Mouse (Mus musculus): ENCODE measurements at regions not wholly inside any gene's neighbourhood (a gene's known extent, or its start where the extent isn't known, plus 50 kb on each side); places are given as distances from the start of the nearest gene placed in this dataset.
A peak's percentile ranks its signal among the peaks of the same experiment; 100 is the strongest.

DNA sequence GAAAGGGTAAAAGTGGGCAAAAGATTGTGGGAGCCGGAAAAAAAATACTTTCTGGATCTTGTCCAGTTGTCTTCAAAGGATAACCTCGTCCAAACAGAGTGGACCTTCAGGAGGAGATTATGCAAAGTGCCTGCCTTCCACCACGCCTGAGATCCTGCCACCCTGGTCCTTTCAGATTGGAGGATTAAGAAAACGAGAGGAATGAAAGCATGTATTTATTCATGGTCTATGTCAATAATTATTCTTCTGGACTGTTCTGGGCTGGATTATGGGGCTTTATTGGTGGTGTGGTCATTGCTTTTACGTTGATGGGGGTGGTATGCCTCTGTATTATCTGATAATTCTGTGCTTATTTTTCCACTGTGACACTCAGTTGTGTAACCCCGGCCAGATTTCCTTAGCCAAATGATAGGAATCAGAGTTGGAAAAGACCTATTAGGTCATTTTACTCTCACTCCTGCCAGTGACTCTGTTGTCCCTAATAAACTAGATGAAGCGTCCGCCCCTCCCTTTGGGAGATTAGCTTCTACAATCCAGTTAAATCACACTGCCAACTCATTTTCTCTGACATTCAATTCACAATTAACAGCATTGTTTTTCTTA, 656.3 kb downstream of the Slc22a22 start:
- DNase-seq (ENCODE audit: low spot score), result no peak

DNA sequence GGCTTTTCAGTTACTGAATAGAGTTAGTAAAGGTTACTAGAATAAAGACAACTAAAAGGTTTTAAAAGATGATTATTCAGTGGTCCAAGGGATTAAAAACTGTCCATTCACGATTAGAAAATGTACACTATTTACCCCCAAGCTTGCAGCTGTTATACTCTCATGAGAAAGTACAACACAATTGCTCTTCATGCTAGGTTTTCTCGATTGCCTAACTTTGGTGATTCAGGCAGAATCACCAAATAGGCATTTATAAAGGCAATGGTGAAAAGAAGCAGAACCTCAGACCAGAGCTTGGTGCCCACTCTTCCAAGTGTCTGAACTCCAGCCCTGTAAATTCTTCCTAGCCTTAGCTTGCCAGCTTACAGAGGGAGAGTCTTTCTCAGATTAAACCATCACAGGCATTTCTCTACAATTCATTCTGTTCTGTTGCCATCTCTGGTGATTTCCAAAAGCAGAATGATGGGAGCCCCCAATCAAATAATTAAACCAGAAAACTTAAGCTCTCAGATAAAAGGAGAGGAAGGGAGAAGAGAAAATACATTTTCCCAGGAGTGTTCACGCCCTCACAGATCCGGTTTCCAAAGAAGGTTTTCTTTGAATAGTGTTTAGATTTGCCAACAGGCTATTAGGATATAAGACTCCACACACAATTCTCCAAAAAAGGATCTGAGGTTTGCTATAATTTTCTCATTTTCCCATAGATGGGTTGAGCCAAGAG, 657.0 kb downstream of the Slc22a22 start:
- DNase-seq (ENCODE audit: low spot score), result no peak

DNA sequence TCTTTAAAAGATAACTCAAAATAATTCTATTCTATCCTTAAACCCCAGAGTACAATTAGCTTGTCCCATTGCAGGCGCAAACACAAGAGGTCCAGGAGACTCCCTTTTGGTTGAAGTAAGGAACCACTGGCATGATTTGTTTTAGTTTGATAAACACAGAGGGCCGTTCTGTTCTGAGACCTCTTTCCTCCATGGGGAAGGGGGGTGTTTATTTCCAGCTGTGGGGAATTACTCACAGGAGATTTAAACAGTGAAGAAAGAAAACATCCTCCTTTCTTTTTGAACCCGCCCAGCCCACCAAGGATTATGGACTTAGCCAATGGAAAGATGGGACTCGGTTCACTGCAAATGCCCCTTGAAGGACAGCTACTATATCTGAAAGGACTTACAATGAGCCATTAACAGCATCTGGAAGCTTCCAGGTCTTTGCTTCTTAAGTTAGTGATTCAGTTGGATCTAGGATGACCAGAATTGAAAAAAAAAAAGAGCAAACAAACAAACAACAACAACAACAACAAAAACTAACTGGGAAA, 659.2 kb downstream of the Slc22a22 start:
- DNase-seq (ENCODE audit: low spot score), result no peak

DNA sequence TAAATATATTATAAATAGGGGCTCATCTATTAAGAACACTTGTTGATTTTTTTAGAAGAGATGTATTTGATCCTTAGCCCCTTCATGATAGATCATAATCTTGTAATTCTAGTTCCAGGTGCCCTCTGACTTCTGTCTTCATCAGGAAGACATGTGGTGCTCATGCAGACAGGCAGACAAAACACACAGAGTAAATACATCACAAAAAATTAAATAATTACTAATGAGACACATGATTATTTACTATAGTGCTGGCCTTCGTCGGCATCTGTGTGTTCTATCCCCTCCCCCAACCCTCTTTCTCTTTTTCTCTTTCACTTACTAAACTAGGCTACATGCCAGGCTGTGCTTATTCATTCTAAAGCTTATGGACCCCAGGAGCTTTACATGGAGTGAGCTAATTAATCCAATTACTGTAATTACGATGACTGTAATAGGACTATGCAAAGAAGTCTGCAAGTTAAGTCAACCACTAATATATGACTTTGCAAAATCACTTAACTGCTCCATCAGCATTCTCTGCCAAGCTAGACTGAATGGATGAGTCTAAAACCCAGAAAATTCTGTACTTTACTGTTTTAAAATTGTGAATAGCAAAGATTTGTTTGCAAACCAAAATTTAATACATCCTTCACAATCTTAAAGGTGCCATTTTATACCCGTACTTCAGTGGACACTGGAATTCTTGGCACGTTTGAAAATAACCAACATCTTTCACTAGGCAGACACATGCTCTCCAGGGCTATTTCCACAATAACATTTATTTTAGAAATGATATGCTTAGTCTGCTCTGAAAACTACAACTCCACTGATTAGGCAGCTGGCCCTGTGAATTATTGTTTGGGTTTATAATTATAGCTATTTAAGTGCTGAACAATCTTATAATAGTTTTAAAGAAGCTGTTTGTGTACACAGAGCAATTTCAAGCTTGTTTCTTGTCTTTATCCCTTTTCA, 659.9 kb downstream of the Slc22a22 start:
- DNase-seq (ENCODE audit: low spot score), result no peak

DNA sequence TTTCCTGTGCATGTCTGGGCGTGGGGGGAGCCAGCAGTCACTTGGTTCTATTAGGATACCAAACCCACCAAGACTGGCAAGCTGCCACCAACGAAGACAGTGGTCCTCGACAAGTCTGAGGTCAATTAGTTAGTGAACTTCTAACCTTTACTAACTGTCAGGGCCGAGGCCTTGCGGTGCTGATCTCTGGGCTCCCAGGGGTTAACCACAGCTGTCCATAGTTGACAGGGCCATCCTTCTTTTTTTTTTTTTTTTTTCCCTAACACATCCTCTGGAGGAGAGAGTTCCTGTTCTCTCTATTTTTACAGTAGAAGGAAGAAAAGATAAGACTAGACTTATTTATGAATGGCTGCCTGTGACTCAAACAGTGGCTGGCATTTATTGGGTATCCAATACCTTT, 663.5 kb downstream of the Slc22a22 start:
- no peak for DNase-seq (ENCODE audit: low spot score)

DNA sequence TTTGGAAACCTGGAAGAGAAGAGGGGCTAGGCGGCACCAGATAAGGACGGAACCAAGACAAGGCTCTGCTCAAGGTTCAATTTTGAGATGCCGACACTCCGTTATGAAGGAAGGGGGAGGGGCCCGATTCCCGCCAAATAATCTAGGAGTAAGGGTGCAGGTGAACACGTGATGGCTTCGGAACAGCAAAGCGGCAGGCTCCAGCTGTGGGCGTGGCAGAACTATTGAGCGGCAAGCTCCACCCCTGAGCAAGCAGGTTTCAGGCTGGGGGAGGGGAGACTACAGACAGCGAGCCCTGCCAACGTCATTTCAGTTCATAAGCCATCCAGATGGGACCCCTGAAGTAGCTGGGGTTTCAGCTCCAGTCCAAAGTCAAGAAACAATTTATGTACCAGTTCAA, 667.3 kb downstream of the Slc22a22 start:
- DNase-seq (ENCODE audit: low spot score), result no peak

DNA sequence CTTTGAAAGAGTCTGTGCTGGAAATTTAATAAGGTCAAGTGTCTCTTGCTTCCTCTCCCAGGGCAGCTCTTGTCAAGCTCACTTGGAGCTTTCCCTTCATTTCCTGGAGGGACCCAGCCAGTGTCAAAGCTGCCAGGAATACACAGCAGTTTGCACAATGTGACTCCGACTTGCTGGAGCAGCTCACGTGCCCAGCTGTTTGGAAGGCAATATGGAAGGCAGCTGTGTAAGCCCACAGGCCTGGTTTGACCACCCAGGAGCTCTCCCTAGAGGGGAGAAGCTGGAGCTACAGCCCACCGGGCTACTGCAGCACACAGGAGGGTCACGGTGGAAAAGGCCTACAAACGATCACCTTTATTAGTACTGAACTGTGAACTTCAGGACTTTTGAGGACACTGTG, 669.8 kb downstream of the Slc22a22 start:
- no peak for DNase-seq (ENCODE audit: low spot score)

DNA sequence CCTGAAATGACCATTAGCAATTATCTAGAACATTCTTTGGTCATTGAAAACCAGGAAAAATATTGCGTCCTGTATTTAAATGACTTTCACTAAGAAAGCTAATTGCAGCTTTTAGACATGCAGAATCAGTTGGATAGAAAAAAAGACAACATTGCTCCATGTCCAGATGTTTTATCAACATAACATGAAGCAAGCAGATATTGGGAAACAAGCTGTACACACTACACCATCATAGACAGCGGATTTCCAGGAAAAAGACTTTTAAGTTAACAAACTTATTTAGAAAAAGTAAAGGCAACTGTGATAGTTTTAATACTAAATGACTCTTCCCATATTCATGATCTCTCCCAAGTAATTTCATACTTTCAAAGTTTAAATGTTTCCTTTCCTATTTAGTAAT, 675.5 kb downstream of the Slc22a22 start:
- no peak for DNase-seq (ENCODE audit: low spot score)

DNA sequence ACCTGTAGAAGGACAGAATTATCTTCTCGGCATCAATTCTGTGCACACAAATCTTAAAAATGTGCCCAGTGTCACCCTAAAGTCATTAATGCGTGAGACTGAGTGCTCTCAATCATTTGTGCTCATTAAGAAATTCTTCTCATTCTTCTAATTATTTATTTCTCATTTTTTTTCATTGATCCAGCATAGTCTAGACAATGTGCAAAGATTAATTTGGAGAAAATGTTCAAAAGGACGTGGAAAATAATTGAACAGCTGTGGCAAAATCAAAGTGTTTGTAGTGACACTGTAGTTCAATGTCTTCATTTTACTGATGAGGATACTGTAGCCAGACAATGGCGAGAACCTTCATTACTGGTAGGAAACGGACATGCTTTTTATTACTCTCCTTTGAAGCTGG, 702.0 kb downstream of the Slc22a22 start:
- no peak for DNase-seq (ENCODE audit: low spot score)

DNA sequence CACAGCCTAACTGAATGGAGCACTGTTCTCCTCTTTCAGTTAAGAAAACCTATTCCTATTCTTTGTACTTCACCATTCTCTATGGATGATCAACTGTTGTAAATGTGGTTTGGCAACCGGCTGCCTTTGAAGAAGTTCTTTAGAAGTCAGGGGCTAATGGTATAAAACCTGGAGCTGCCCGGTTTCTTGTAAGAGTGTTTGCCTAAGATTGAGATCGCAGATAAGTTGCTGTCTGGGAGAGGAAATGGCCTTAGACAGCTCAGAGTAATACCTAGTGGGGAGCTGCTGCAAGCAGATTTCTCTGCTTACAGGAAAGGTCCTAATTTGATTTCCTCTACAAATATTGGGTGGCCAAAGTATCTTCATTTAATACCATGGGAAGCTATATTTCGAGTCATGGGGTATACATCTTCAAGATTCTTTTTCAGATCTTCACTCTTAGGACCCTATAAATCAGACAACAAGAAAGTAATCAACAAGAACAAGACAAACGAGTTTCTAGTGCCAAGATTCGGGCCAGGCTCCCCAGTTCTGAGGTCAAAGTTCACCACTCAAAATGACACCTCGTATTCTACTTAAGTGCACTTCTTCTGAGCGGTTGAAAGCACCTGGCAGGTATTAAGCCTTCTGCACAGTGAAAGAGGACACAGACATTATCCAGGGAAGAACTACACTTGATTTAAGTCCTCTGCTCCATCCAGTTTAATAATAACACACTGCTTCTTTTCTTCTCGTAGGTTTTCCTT, 702.6 kb downstream of the Slc22a22 start:
- DNase-seq (ENCODE audit: low spot score), result no peak

DNA sequence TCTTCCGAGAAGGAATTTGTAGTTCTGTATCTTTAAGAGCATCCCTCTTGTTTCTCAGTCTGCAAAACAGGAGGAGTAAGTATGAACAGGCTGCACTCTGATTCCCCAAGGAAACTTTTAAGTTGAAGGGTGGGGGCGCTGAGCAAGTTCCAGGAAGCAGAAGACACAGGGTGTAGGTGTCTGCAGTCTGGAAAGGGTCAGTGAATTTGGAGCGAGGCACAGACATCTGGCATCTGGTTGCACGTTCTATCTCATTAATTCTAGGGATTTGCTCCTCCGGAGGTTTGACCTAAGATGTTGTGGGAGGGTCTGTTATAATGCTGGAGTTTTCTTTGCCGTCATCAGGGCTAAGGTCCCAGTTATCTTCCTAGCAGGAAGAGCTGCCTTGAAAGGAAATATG, 711.1 kb downstream of the Slc22a22 start:
- peak; percentile 10 for DNase-seq (ENCODE audit: low spot score)

DNA sequence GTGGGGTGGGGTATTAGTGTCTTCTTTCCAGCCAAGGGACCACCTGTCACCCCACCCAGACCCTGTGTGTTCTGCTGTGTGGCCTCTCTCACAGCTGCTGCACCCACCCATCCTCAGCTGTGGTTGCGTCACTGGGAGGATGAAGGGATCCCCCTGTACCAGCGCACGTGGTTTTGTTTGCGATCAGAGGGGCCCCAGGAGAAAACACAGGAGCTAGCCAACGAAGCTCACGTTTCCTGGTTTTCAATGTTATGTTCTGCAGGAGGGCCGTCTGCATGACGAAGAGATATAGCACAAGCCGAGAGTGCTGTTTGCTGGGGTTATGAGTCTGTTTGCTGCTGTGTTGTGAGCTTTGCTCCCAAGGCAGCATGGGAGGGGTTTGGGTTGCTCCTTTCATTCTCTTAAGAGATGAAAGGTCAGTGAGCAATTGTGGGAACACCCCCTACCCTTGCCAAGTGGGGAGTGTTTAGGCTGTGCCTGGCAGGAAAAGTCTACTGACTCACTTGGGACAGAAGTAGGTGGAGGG, 712.4 kb downstream of the Slc22a22 start:
- DNase-seq (ENCODE audit: low spot score), result peak; percentile 16

DNA sequence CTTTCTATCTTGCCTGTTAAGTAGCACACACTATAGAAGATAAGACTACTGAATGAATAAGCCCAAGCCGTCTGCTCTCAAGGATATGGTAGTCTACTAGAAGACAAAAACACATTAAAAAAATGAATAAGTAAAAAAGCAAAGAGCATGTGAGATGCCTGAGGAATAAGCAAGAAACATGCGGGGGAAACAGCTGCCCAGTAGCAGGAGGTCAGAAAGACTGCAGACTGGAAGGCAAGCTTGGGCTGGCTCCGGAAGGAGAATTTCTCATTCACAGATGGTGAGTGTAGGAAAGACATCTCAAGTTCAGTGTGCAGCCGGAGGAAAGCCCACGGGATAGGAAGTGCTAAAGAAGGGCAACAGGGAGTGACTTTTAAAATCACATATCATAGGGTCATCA, 713.4 kb downstream of the Slc22a22 start:
- no peak for DNase-seq (ENCODE audit: low spot score)

DNA sequence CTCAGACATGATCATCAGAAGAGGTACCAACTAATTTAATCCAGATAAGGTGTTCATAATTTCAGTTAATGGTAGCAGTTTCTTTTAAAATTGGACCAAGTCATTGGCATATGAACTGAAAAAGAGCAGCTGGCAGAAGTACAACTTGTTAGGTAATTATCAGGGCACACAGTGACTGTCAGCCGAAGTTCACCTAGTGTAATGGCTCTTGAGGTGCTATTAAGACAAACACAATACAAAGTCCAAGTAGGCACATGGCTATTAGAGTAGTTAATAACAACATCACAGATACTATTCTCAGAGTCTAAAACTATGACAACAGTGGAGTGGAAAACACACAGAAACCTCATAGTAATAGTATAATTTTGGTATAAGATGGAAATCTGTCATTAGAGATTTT, 730.7 kb downstream of the Slc22a22 start:
- no peak for DNase-seq (ENCODE audit: low spot score)

DNA sequence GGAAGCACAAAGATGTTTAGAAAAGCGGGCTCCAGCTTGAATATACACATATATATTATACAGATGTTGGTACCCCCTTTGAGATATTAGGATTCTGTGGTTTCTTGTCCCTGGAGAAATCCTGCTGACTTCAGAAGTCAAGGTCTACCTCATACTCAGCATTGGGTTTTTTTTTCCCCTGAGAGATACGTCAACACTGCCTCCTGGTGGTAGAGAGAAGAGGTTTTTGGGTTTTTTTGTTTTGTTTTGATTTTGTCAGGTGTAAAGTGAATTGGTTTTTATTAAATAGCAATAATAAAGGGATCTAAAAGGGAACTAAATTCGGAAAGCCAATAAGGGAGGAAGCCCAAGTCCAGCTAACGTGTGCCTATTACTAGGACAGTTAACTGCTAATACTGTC, 732.5 kb downstream of the Slc22a22 start:
- no peak for DNase-seq (ENCODE audit: low spot score)
